Mouse (Mus musculus): Measurements from ENCODE around the gene Slc26a10. TPM values are rescaled to one million over a fixed set of nuclear protein-coding genes. Genes with fewer than 3 reads are reported as not detected.

Gene Slc26a10
- polyA plus RNA-seq, 1 experiment from 2014 or later: 17.4 TPM

DNA sequence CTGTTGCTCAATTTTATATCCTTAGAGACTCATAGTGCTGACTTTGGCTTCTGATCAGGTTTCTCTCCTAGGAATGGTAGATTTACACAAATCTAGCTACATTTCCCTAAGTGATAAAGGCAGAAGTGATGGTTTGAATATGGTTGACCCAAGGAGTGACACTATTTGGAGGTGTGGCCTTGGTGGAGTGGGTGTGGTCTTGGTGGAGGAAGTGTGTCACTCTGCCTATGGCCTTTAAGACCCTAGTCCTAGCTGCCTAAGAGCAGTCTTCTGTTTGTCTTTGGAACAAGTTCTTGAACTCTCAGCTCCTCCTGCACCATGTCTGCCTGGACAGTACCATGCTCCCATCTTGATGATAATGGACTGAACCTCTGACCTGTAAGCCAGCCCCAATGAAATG is 36.7 kb upstream of the Slc26a10 start:
- Histone ChIP-seq H3K4me3 (ENCODE audit: control insufficient read depth in 1 of 2, insufficient read depth in 1 of 2, low read depth in 1 of 2, low read length in 2 of 2) (no peak overlapping the region), H3K9ac (ENCODE audit: low read length) (no peak overlapping the region), H3K4me2 (ENCODE audit: low read length) (no peak overlapping the region), H3K9me3 (ENCODE audit: control insufficient read depth, low read length) (peaks cover 4% of the 10 kb centered on the region; the same call in 1 of the 2 replicates), H3K4me1 (ENCODE audit: control insufficient read depth in 2 of 2, insufficient read depth in 2 of 2, low read length in 2 of 2) (no peaks in the 10 kb centered on the region), H3K36me3 (ENCODE audit: control insufficient read depth, insufficient read depth, low read length) (no peaks in the 10 kb centered on the region), H3K27ac (replicated peaks in 1 of 2; ENCODE audit: control insufficient read depth in 1 of 2, insufficient read depth in 1 of 2, low read depth in 2 of 2, low read length in 2 of 2) (no peak overlapping the region), H3K27me3 (ENCODE audit: control insufficient read depth, insufficient read depth, low read length) (no peaks in the 10 kb centered on the region)
- no peak for ATAC-seq (ENCODE audit: insufficient number of reproducible peaks, insufficient read depth, low FRiP score, low read depth)

GRCm38 (mm10) chr10:127216456-127216855 is 36.0 kb upstream of the Slc26a10 start:
- Histone ChIP-seq H3K27ac (replicated peaks in 1 of 2; ENCODE audit: control insufficient read depth in 1 of 2, insufficient read depth in 1 of 2, low read depth in 2 of 2, low read length in 2 of 2) (no peak overlapping the region), H3K27me3 (ENCODE audit: control insufficient read depth, insufficient read depth, low read length) (no peaks in the 10 kb centered on the region), H3K4me2 (ENCODE audit: low read length) (no peak overlapping the region), H3K36me3 (ENCODE audit: control insufficient read depth, insufficient read depth, low read length) (no peaks in the 10 kb centered on the region), H3K9me3 (ENCODE audit: control insufficient read depth, low read length) (peaks cover 4% of the 10 kb centered on the region; the same call in 1 of the 2 replicates), H3K9ac (ENCODE audit: low read length) (no peak overlapping the region), H3K4me3 (ENCODE audit: control insufficient read depth in 1 of 2, insufficient read depth in 1 of 2, low read depth in 1 of 2, low read length in 2 of 2) (no peak overlapping the region), H3K4me1 (ENCODE audit: control insufficient read depth in 2 of 2, insufficient read depth in 2 of 2, low read length in 2 of 2) (peaks cover 0 to 2% of the 10 kb centered on the region in 2 experiments; a peak in 1 of 4 replicates)
- 84% methylated on average over 11 of the region's 11 CpGs for WGBS
- ATAC-seq (ENCODE audit: insufficient number of reproducible peaks, insufficient read depth, low FRiP score, low read depth): no peak

GRCm38 (mm10) chr10:127214422-127214803 is 34.0 kb upstream of the Slc26a10 start:
- no peak for ATAC-seq (ENCODE audit: insufficient number of reproducible peaks, insufficient read depth, low FRiP score, low read depth)
- Histone ChIP-seq H3K27ac (replicated peaks in 1 of 2; ENCODE audit: control insufficient read depth in 1 of 2, insufficient read depth in 1 of 2, low read depth in 2 of 2, low read length in 2 of 2) (no peak overlapping the region), H3K9ac (ENCODE audit: low read length) (no peak overlapping the region), H3K4me2 (ENCODE audit: low read length) (no peak overlapping the region), H3K4me1 (ENCODE audit: control insufficient read depth in 2 of 2, insufficient read depth in 2 of 2, low read length in 2 of 2) (peaks cover 9 to 12% of the 10 kb centered on the region in 2 experiments), H3K27me3 (ENCODE audit: control insufficient read depth, insufficient read depth, low read length) (no peaks in the 10 kb centered on the region), H3K9me3 (ENCODE audit: control insufficient read depth, low read length) (no peaks in the 10 kb centered on the region), H3K4me3 (ENCODE audit: control insufficient read depth in 1 of 2, insufficient read depth in 1 of 2, low read depth in 1 of 2, low read length in 2 of 2) (no peak overlapping the region), H3K36me3 (ENCODE audit: control insufficient read depth, insufficient read depth, low read length) (no peaks in the 10 kb centered on the region)
- WGBS: 47% methylated on average over 1 of the region's 1 CpGs

- Histone ChIP-seq H3K4me3 (ENCODE audit: control insufficient read depth in 1 of 2, insufficient read depth in 1 of 2, low read depth in 1 of 2, low read length in 2 of 2) (no peak overlapping the region), H3K4me1 (ENCODE audit: control insufficient read depth in 2 of 2, insufficient read depth in 2 of 2, low read length in 2 of 2) (peaks cover 9 to 16% of the 10 kb centered on the region in 2 experiments), H3K9me3 (ENCODE audit: control insufficient read depth, low read length) (no peaks in the 10 kb centered on the region), H3K27me3 (ENCODE audit: control insufficient read depth, insufficient read depth, low read length) (no peaks in the 10 kb centered on the region), H3K27ac (replicated peaks in 1 of 2; ENCODE audit: control insufficient read depth in 1 of 2, insufficient read depth in 1 of 2, low read depth in 2 of 2, low read length in 2 of 2) (no peak overlapping the region), H3K9ac (ENCODE audit: low read length) (no peak overlapping the region), H3K4me2 (ENCODE audit: low read length) (no peak overlapping the region), H3K36me3 (ENCODE audit: control insufficient read depth, insufficient read depth, low read length) (no peaks in the 10 kb centered on the region)
- WGBS: 74% methylated on average over 13 of the region's 13 CpGs
- no peak for ATAC-seq (ENCODE audit: insufficient number of reproducible peaks, insufficient read depth, low FRiP score, low read depth)
Measured at GRCm38 (mm10) chr10:127213704-127214421, 33.4 kb upstream of the Slc26a10 start.

GRCm38 (mm10) chr10:127213272-127213671 is 32.8 kb upstream of the Slc26a10 start:
- ATAC-seq (ENCODE audit: insufficient number of reproducible peaks, insufficient read depth, low FRiP score, low read depth): no peak
- no peak overlapping the region for H3K4me2 ChIP-seq (ENCODE audit: low read length)
- WGBS: 85% methylated on average over 8 of the region's 8 CpGs
- H3K9ac ChIP-seq (ENCODE audit: low read length): no peak overlapping the region
- H3K9me3 ChIP-seq (ENCODE audit: control insufficient read depth, low read length): no peaks in the 10 kb centered on the region
- peaks cover 5% of the 10 kb centered on the region for H3K36me3 ChIP-seq (ENCODE audit: control insufficient read depth, insufficient read depth, low read length)
- no peak overlapping the region for H3K27ac ChIP-seq (replicated peaks in 1 of 2; ENCODE audit: control insufficient read depth in 1 of 2, insufficient read depth in 1 of 2, low read depth in 2 of 2, low read length in 2 of 2)
- no peak overlapping the region for H3K4me3 ChIP-seq (ENCODE audit: control insufficient read depth in 1 of 2, insufficient read depth in 1 of 2, low read depth in 1 of 2, low read length in 2 of 2)
- peaks cover 12 to 16% of the 10 kb centered on the region in 2 experiments for H3K4me1 ChIP-seq (ENCODE audit: control insufficient read depth in 2 of 2, insufficient read depth in 2 of 2, low read length in 2 of 2)
- no peaks in the 10 kb centered on the region for H3K27me3 ChIP-seq (ENCODE audit: control insufficient read depth, insufficient read depth, low read length)

GRCm38 (mm10) chr10:127211414-127211854 is 31.0 kb upstream of the Slc26a10 start, which contains the start of gene Pip4k2c:
TSS of gene Pip4k2c (minus strand) at chr10:127211585.
- Histone ChIP-seq H3K9ac (ENCODE audit: low read length) (peak within 1 kb of the TSS; percentile 88), H3K27ac (replicated peaks in 1 of 2; ENCODE audit: control insufficient read depth in 1 of 2, insufficient read depth in 1 of 2, low read depth in 2 of 2, low read length in 2 of 2) (peak within 1 kb of the TSS; percentile 10 to 57; a peak in 2 of 4 replicates), H3K36me3 (ENCODE audit: control insufficient read depth, insufficient read depth, low read length) (peaks cover 22% of the 10 kb centered on the region), H3K27me3 (ENCODE audit: control insufficient read depth, insufficient read depth, low read length) (no peaks in the 10 kb centered on the region), H3K4me1 (ENCODE audit: control insufficient read depth in 2 of 2, insufficient read depth in 2 of 2, low read length in 2 of 2) (peaks cover 12 to 16% of the 10 kb centered on the region in 2 experiments), H3K4me3 (ENCODE audit: control insufficient read depth in 1 of 2, insufficient read depth in 1 of 2, low read depth in 1 of 2, low read length in 2 of 2) (peak within 1 kb of the TSS; percentile 65 to 95), H3K9me3 (ENCODE audit: control insufficient read depth, low read length) (no peaks in the 10 kb centered on the region), H3K4me2 (ENCODE audit: low read length) (peak within 1 kb of the TSS; percentile 95)
- under 1% methylated on average over 46 of the region's 47 CpGs for WGBS
- ATAC-seq (ENCODE audit: insufficient number of reproducible peaks, insufficient read depth, low FRiP score, low read depth): peak; percentile 94

DNA sequence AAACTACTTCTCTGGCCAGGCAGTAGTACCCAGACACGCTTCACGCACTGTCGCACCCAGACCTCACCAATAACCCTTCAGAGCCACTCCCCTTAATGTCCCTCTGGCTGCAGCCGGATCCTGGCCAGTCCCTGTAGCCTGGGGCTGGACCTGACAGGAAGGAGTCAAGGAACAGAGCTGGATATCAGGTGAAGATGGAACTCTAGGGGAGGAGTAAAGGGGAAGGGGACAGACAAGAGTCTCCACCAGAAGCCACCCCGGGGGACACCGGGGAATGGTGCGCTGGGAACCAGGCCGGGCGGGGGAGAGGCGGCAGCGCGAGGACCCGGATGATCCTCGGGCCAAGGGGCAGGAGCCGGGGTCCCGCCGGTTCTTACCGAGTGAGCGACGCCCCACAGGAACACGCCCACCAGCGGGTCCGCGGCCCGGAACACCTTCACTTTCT is 30.5 kb upstream of the Slc26a10 start:
- under 1% methylated on average over 25 of the region's 25 CpGs for WGBS
- peaks cover 12 to 16% of the 10 kb centered on the region in 2 experiments for H3K4me1 ChIP-seq (ENCODE audit: control insufficient read depth in 2 of 2, insufficient read depth in 2 of 2, low read length in 2 of 2)
- peak; percentile 67 for ATAC-seq (ENCODE audit: insufficient number of reproducible peaks, insufficient read depth, low FRiP score, low read depth)
- no peaks in the 10 kb centered on the region for H3K27me3 ChIP-seq (ENCODE audit: control insufficient read depth, insufficient read depth, low read length)
- peaks cover 24% of the 10 kb centered on the region for H3K36me3 ChIP-seq (ENCODE audit: control insufficient read depth, insufficient read depth, low read length)
- peak overlapping the region; percentile 88 for H3K9ac ChIP-seq (ENCODE audit: low read length)
- H3K9me3 ChIP-seq (ENCODE audit: control insufficient read depth, low read length): no peaks in the 10 kb centered on the region
- peak overlapping the region; percentile 95 for H3K4me2 ChIP-seq (ENCODE audit: low read length)
- H3K4me3 ChIP-seq (ENCODE audit: control insufficient read depth in 1 of 2, insufficient read depth in 1 of 2, low read depth in 1 of 2, low read length in 2 of 2): peak overlapping the region; percentile 65 to 95
- H3K27ac ChIP-seq (replicated peaks in 1 of 2; ENCODE audit: control insufficient read depth in 1 of 2, insufficient read depth in 1 of 2, low read depth in 2 of 2, low read length in 2 of 2): peak overlapping the region in 1 of 2 experiments; percentile 57; a peak in 2 of 4 replicates
